Mouse (Mus musculus) cerebellum, adult 8-10 months (tissue): ENCODE measurements at regions not wholly inside any gene's neighbourhood (a gene's known extent, or its start where the extent isn't known, plus 50 kb on each side); places are given as distances from the start of the nearest gene placed in this dataset.

Experiments
- DNase-seq: peaks from one replicate; pipeline ENCODE4 v3.0.0; 2022

DNA sequence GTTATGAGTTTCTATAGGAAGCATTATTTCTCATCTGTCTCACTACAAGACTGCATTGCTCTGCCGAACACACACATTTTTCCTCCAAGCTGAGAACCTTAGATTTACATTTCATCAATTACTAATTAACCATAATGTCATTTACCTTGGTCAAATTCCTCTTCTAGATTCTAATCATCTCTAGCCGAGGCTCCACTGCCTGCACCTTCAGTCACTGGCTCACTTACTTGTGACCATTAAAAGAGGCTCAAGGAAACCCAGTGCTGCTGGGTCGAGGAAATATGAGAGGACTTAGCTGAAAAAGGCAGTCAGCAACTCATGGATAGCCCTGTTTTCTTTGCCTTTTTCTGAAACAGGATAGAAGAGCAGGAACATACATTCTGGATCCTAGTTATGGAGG lies 103.4 kb upstream of the Cited2 start:
- DNase-seq = no peak

DNA sequence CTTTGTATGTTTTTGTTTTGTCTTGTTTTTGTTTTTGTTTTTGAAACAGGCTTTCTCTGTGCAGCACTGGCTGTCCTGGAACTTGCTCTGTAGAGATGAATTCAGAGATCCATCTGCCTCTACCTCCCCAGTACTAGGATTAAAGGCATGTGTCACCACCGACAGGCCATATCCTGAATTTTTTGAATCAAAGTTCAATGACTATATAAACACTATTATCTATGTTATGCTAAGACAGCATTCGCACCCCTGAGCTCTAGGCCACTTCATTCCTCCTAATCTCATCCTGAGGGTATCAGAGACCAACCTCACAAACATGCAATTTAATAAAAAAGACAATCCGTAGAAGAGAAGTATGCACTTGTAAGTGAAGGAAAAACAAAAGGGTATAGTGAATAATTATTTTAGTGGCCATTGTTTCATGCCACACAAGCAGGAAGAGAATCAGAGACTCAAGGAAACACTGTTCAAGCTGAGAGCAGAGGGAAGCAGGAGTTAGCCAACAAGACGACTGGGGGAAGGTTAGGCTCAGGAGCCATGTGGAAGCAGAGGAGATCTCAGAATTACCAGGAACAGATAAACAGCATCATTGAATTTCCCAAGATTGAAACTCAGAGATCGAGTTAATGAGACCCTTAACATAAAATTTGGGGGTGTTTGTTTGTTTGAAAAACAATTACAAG lies 101.2 kb upstream of the Cited2 start:
- no peak for DNase-seq

GRCm38 (mm10) chr10:17622802-17623201 lies 100.2 kb upstream of the Cited2 start:
- no peak for DNase-seq

GRCm38 (mm10) chr10:17629709-17630108 lies 93.3 kb upstream of the Cited2 start:
- DNase-seq = no peak

- DNase-seq = no peak
These were observed 92.0 kb upstream of the Cited2 start for GRCm38 (mm10) chr10:17630861-17631581.

DNA sequence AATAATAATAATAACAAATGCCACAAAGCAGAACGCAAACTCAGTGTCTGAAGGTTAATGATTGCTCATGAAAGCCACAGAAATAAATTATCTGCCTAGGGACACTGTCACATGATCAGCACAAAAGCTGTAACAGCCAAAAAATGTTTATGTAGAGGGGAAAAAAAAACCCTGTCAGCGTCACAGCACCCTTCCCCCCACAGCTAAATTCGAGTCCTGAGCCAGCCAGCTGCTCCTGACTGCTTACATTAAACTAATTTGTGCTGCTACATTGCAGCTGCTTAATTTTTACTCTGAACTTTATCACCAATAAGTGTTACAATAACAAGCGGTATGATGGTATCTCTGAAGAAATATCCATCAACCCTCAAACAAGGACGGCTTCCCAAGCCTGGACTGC lies 91.2 kb upstream of the Cited2 start:
- DNase-seq = no peak

DNA sequence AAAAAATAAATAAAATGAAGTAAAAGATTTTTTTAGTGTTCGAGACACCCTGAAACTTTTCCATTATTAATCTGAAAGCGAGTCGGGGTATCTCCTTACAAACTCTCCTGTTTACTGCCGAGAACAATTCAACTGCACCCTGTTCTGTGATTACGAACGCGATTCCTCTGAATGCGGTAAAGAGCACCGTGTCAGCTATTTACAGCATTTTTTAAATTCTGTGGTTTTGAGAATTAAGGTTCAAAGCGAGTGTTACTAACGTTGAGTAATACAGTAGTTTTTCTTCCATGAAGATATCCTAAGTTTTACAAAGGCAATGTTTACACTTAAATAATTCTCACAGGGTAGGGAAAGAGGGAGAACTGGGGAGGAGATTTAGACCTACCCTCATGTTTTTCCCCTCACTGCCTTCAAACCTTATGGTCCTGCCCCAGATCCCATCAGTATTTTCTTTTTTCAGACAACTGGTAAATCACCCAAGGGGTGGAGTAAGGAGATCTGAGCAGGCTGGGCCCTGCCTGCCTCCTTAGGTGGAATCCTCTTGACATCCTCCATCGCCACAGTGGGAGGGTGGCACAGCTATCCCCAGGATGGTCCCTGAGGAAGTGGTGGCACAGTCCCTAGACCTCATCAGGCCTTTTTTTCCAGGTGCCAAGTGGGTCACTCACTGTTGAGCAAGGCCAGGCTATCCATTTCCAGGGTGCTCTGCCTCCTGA lies 89.9 kb upstream of the Cited2 start:
- DNase-seq = no peak

DNA sequence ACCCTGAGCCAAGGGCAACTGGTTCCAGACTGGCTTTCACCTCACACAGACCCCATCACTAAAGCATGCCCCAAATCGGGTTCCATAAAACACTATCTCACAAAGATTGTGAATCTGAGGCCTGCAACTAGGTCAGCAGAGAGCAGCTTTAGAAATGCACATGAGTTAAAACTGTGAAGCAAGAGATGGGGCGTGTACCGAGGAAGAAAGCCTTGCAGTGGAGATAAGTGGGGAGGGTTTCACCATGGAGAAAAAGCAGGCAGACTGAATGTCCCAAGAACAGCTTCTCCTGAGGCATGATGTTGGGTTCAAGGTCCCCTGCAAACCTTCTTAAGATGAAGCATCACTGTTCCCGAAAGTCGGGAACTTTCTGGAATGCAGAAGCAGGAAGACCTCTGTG lies 77.7 kb upstream of the Cited2 start:
- DNase-seq = no peak

- no peak for DNase-seq
These were observed 76.6 kb upstream of the Cited2 start for GRCm38 (mm10) chr10:17646391-17646790.

GRCm38 (mm10) chr10:17648077-17648476 lies 74.9 kb upstream of the Cited2 start:
- DNase-seq = no peak

DNA sequence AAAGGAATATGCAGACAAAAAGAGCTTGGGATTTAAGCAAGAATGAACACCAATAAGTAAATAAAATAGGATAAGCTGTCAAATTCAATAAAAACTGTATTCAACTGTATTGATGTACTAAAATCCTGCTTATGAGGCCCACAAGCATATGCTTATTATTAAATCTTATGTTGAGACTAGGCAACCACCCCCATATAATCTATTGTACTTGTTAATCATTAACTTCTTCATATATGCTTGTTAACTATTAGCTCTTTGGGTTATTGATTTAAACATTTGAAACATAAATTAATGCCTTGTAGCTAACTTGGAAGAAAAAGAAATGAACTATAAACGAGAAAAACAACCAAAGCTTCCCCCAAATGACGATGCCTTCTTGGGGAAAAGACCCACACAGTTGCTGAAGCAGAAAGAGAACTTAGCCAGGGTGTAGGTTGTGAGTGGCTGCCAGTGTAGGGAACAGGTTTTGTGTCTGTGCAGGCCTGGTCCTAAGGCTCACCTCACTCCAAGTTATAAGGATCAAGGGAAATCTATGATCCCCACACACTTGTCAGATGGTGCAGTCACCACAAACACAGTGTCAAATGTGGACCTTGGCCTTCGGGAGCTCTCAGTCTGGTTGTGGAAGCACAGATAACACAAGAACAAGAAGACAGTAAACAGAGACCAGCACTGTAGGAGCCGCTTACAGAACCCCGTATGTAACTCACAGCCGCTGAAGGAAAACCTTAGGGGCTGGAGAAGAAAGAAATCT lies 71.8 kb upstream of the Cited2 start:
- no peak for DNase-seq

- DNase-seq = no peak
These were observed 69.7 kb upstream of the Cited2 start for GRCm38 (mm10) chr10:17653325-17653724.

- no peak for DNase-seq
These were observed 69.2 kb upstream of the Cited2 start for GRCm38 (mm10) chr10:17653785-17654184.

DNA sequence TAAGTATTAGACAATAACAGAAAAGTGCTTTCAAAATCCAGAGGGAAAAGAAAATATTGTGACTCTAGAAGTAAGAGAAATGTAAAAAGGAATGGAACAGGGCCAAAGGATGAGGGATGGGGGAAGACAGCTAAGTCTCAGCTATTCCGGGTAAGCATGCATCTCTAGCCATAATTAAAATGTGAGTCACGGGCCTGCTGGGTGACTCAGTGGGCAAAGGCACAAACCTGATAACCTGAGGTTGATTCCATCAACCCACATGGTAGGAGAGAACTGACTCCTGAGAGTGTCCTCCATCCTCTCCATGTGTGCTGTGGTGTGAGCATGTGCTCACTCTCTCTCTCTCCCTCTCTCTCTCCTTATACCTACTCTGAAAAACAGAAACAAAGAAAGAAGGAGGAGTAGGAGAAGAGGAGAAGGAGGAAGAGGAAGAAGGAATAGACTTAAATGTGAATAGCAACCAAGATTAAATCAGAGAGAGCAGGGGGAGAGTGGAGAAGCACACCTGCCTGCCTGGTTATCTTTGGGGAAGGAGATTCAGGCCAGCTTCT lies 68.6 kb upstream of the Cited2 start:
- no peak for DNase-seq

GRCm38 (mm10) chr10:17655459-17656051 lies 67.5 kb upstream of the Cited2 start:
- no peak for DNase-seq

- no peak for DNase-seq
These were observed 66.7 kb upstream of the Cited2 start for GRCm38 (mm10) chr10:17656305-17656704.

GRCm38 (mm10) chr10:17656872-17657482 lies 66.0 kb upstream of the Cited2 start:
- DNase-seq = no peak

DNA sequence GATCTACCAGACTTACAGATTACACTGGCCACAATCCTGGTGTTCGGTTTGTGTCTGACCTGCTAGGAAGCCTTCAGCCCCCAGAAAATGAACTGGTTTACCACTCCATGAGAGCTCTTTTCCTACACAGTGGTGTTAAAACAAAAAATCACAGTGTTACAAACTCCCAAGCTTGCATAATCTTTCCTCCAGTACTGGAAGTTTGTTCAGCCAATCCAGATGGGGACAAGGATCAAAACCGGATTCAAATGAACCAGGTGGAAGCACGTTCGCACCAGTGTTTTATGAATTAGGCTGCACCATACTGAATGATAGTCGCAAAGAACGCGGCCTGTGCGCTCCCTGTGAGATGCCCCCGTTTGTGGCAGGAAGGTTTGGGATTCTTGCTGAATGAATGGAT lies 63.4 kb upstream of the Cited2 start:
- no peak for DNase-seq

DNA sequence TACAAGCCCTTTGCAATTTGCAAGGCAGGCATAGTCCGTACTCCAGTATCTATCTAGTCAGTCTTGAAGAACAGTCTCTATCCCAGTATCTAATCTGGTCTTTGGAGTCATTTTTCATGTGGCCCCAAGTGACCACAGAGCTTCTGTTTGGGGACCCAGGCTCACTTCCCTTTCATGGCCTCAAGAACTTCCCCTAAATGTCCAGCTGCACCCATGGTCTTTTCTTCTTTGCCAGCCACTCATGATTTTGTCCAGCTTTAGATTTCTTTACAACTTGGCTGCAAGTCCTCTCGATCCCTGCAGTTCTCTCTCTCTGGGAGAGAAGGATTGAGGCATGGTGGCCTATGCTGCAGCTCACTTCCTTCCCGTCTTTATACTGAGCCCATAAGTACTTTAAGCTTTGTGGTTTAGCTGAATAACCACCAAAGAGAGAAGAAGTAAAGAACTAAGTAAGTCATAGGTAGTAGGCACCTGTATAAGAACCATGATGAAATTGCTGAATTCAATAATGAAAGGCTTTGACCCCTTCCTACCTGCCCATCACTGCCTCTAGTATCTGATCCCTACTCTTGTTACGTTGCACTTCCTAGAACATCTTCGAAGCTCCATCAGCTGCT lies 62.1 kb upstream of the Cited2 start:
- DNase-seq = no peak

- DNase-seq = peak; percentile 13
These were observed 56.9 kb upstream of the Cited2 start for GRCm38 (mm10) chr10:17666089-17666488.

- DNase-seq = no peak
These were observed 53.6 kb upstream of the Cited2 start for GRCm38 (mm10) chr10:17669401-17669800.
